Mouse (Mus musculus) forebrain, embryonic 11.5 days (tissue): Measurements from ENCODE around the gene Slc38a10. TPM values are rescaled to one million over a fixed set of nuclear protein-coding genes. Genes with fewer than 3 reads are reported as not detected.

ENCODE experiments used
- ATAC-seq: fragments of 200-750 bp; cut with Nextera tagmentation; replicated peaks from 2 replicates; pipeline ENCODE4 v1.8.0; 2017; ENCODE audit warnings: moderate TSS enrichment; ENCODE audit not compliant: low FRiP score
- DNase-seq: peaks from one replicate; pipeline ENCODE4 v3.0.0-alpha.2; 2017; ENCODE audit warnings: low spot score
- H3K27ac ChIP-seq: fragments of 300-500 bp; sonication (generic); 2 replicates; pipeline ENCODE4 v1.5.1; 2014; ENCODE audit warnings: low read depth, low read length
- H3K27me3 ChIP-seq: fragments of 300-500 bp; sonication (generic); 2 replicates; pipeline ENCODE4 v1.6.1; 2014; ENCODE audit warnings: mild to moderate bottlenecking, low read length, mixed read lengths; ENCODE audit not compliant: control insufficient read depth, insufficient read depth
- H3K36me3 ChIP-seq: fragments of 300-500 bp; sonication (generic); 2 replicates; pipeline ENCODE4 v1.6.1; 2014; ENCODE audit warnings: mild to moderate bottlenecking, low read length, moderate library complexity, mixed read lengths; ENCODE audit not compliant: control insufficient read depth, insufficient read depth
- H3K4me1 ChIP-seq: fragments of 300-500 bp; sonication (generic); replicated peaks from 2 replicates; pipeline ENCODE4 v1.6.1; 2014; ENCODE audit warnings: low read length, mixed read lengths; ENCODE audit not compliant: control insufficient read depth, insufficient read depth
- H3K4me2 ChIP-seq: fragments of 300-500 bp; sonication (generic); 2 replicates; pipeline ENCODE4 v1.6.1; 2014; ENCODE audit warnings: low read depth, mild to moderate bottlenecking, low read length, moderate library complexity, mixed read lengths; ENCODE audit not compliant: severe bottlenecking
- H3K4me3 ChIP-seq: fragments of 300-500 bp; sonication (generic); 2 replicates; pipeline ENCODE4 v1.5.1; 2014; ENCODE audit warnings: low read depth, low read length
- H3K9ac ChIP-seq: fragments of 300-500 bp; sonication (generic); 2 replicates; pipeline ENCODE4 v1.6.1; 2014; ENCODE audit warnings: low read length
- H3K9me3 ChIP-seq: fragments of 300-500 bp; sonication (generic); 2 replicates; pipeline ENCODE4 v1.6.1; 2016; ENCODE audit warnings: low read length, mixed read lengths; ENCODE audit not compliant: control insufficient read depth
- WGBS: fragments of 180-500 bp; shearing (Covaris S2); extraction: QIAGEN DNeasy Blood & Tissue Kit; methylation state at CpG from one replicate; pipeline ENCODE4 v1.1.7; 2014; 5-methylcytosine and 5-hydroxymethylcytosine counted together
- polyA plus RNA-seq: library from polyadenylated mRNA; unstranded; fragments of >200 nt; fragmentation: Nextera tagmentation; extraction: Ambion mirVana; gene quantifications from 2 replicates; pipeline ENCODE4 v1.2.1, GENCODE M21; 2014

The Slc38a10 gene
- polyA plus RNA-seq, 1 experiment from 2014 or later, result 58.3 TPM

DNA sequence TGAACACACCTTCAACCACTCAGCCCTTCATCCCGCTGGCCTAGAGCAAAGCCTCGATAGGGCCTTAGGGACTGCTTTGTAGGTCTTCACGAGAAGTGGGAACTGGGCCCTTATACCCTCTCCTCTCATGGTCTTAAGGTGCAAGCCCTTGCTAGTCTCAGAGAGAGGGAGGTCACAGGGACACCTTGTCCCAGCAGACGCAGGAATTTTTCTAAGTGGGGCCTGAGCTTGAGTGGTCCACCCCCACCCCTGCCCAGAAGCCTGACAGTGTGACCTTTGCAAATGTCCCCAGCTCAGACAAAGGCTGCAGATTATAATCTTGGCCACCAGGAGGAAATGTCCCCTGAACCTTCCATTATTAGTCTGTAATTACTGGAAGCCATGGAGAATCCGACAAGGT, 8.5 kb upstream of the Slc38a10 start:
- Histone ChIP-seq H3K27me3 (no peaks in the 10 kb centered on the region), H3K4me2 (no peak overlapping the region), H3K9me3 (no peaks in the 10 kb centered on the region), H3K27ac (no peak overlapping the region), H3K4me1 (0 out of 2 replicates have a peak, but pooled peaks cover 2% of the 10 kb centered on the region), H3K36me3 (no peaks in the 10 kb centered on the region), H3K9ac (no peak overlapping the region), H3K4me3 (no peak overlapping the region)
- DNase-seq, result no peak
- ATAC-seq, result no peak
- WGBS, result 53% methylated on average over 5 of the region's 5 CpGs

DNA sequence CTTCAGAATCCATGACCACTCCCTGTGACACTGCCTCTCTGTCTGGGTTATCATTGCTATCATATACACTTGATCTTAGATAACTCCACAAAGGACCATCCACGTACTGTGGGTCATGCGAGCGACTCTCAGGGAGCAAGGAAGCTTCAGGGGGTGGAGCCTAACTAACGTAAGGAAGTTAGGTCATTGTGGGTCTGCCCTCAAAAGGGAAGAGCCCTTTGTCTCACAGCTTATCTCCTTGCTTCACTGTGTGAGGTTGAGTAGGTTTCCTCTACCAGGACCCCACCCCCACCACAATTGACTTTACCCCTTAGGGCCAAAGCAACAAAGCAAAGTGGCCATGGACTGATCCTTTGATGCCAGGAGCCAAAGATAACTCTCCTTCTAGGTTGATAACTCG, 7.7 kb upstream of the Slc38a10 start:
- WGBS, result 55% methylated on average over 5 of the region's 5 CpGs
- Histone ChIP-seq H3K4me1 (0 out of 2 replicates have a peak, but pooled peaks cover 2% of the 10 kb centered on the region), H3K27me3 (no peaks in the 10 kb centered on the region), H3K36me3 (no peaks in the 10 kb centered on the region), H3K9me3 (no peaks in the 10 kb centered on the region), H3K4me2 (no peak overlapping the region), H3K4me3 (no peak overlapping the region), H3K9ac (no peak overlapping the region), H3K27ac (no peak overlapping the region)
- DNase-seq (no peak), ATAC-seq (no peak)

DNA sequence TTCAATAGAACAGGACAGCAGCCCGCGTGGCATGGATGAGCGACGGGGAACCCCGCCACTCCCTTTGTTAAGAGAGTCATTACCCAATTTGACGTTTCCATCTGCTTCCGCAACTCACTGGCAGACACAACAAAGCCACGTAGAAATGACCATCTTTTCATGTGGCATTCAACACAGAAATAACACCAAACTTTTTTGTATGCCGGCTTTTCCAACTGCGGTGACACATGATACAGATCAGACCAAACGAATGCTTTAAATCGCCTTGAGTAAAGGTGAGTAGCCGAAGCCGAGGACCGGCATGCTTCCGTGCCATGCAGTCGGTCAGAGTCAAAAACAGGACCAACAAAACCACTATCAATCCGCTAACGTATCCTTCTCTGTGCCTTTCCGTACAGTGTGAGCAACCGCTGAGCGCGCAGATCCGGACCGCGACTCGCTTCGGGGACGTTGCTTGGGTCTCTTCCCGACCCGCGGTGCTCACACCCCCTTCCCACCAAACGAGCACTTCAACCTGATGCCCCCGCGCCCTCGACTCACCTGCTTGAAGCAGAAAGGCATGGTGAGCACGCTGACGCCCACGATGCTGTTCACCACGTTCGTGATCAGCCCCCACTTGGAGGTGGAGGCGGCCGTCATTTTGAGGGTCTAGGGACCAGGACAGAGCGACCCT, 570 bp downstream of the Slc38a10 start:
- Histone ChIP-seq H3K4me3 (peak overlapping the region; percentile 93), H3K9me3 (no peaks in the 10 kb centered on the region), H3K27me3 (no peaks in the 10 kb centered on the region), H3K9ac (peak overlapping the region; percentile 78), H3K27ac (peak overlapping the region; percentile 64), H3K4me1 (peaks cover 9% of the 10 kb centered on the region), H3K4me2 (peak overlapping the region; percentile 87), H3K36me3 (no peaks in the 10 kb centered on the region)
- ATAC-seq (peak; percentile 45), DNase-seq (no peak)
- WGBS, result under 1% methylated on average over 44 of the region's 44 CpGs

DNA sequence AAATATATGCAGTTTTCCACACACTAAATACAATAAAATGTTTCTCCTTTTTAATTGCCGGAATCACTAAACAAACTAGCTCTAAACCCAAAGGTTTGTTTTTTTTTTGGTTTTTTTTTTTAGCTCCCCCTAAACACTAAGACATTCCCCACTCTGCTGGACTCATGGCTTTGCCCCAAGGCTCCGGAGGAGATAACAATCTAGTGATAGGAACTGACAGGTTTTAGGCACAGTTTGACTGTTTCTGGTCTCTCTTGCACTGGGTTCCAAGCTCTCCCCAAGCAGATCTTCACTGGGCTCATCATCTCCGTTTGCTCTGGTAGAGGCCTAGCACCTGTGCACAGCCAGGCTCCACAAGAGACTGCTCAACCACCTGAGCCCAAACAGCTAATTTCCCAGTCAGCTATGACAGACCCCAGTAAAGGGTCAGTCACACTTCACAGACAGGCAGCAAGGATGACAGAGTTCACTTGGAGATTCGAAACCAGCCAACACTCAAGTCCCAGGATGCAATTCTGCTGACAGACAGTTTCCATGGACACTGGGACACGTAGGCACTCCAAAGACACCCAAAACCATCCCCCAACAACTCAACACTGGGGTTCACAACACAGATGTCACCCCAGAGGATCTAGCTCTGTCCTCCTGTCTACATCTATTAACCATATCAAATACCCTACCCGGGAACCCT, 1.5 kb downstream of the Slc38a10 start:
- Histone ChIP-seq H3K27me3 (no peaks in the 10 kb centered on the region), H3K36me3 (no peaks in the 10 kb centered on the region; the same call in 1 of the 2 replicates), H3K4me2 (peak overlapping the region; percentile 87), H3K4me1 (peaks cover 9% of the 10 kb centered on the region), H3K9ac (peak overlapping the region; percentile 78; the same call in 1 of the 2 replicates), H3K27ac (no peak overlapping the region), H3K9me3 (no peaks in the 10 kb centered on the region), H3K4me3 (peak overlapping the region; percentile 93)
- ATAC-seq, result no peak
- DNase-seq, result no peak
- WGBS, result 56% methylated on average over 6 of the region's 6 CpGs

GRCm38 (mm10) chr11:120148201-120148855, 2.8 kb downstream of the Slc38a10 start:
- Histone ChIP-seq H3K9me3 (no peaks in the 10 kb centered on the region), H3K9ac (no peak overlapping the region), H3K4me2 (no peak overlapping the region), H3K4me1 (peaks cover 9% of the 10 kb centered on the region), H3K36me3 (no peaks in the 10 kb centered on the region; the same call in 1 of the 2 replicates), H3K4me3 (no peak overlapping the region), H3K27ac (no peak overlapping the region), H3K27me3 (no peaks in the 10 kb centered on the region)
- DNase-seq, result no peak
- 95% methylated on average over 8 of the region's 8 CpGs for WGBS
- ATAC-seq, result no peak

DNA sequence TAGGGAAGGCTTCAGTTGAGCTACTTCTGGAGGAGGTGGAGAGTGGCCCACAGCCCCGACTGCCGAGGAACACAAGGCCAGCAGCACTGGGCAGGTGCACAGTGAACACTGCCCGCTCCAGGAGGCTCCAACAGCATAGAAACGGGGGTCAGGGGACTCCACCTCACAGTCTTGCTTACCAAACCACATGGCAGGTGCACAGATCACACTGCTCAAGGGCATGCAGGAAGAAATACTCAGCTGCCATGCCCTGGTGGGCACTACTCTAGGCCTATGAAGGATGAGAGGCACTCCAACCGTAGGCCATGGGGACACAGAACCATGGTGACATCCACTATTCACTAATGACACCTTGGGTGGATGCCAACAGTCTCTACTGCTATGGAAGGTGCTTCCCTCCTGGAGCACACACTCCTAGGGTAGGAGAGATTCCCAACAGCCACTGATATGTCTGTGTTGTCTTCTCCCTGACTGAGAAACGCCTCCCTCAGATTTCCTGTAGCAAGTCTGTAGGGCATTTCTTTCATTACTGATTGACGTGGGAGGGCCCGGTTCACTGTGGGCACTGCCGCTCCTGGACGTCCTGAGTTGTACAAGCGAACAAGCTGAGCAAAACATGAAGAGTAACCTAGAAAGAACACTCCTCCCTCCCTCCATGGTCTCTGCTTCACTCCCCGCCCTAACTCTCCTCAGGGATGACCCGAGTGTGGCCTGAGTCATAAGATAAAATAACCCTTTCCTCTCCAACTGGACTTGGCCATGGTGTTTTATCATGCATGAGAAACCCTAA, 7.2 kb downstream of the Slc38a10 start:
- Histone ChIP-seq H3K4me1 (no peaks in the 10 kb centered on the region), H3K4me3 (no peak overlapping the region), H3K36me3 (no peaks in the 10 kb centered on the region; the same call in 1 of the 2 replicates), H3K9ac (no peak overlapping the region), H3K27ac (no peak overlapping the region), H3K4me2 (no peak overlapping the region), H3K9me3 (no peaks in the 10 kb centered on the region), H3K27me3 (no peaks in the 10 kb centered on the region)
- WGBS, result 81% methylated on average over 13 of the region's 13 CpGs
- DNase-seq, result no peak
- no peak for ATAC-seq

GRCm38 (mm10) chr11:120142601-120143051, 8.5 kb downstream of the Slc38a10 start:
- Histone ChIP-seq H3K4me3 (no peak overlapping the region), H3K36me3 (no peaks in the 10 kb centered on the region; the same call in 1 of the 2 replicates), H3K27me3 (no peaks in the 10 kb centered on the region), H3K4me1 (no peaks in the 10 kb centered on the region), H3K9me3 (no peaks in the 10 kb centered on the region), H3K4me2 (no peak overlapping the region), H3K27ac (no peak overlapping the region), H3K9ac (no peak overlapping the region)
- ATAC-seq, result no peak
- 85% methylated on average over 3 of the region's 3 CpGs for WGBS
- DNase-seq, result no peak

- no peak for ATAC-seq
- H3K4me1 ChIP-seq, result 0 out of 2 replicates have a peak, but pooled peaks cover 2% of the 10 kb centered on the region
- H3K9ac ChIP-seq, result no peak overlapping the region
- WGBS, result 71% methylated on average over 6 of the region's 6 CpGs
- H3K9me3 ChIP-seq, result no peaks in the 10 kb centered on the region
- no peak for DNase-seq
- no peaks in the 10 kb centered on the region; the same call in 1 of the 2 replicates for H3K36me3 ChIP-seq
- H3K4me2 ChIP-seq, result no peak overlapping the region
- no peaks in the 10 kb centered on the region for H3K27me3 ChIP-seq
- no peak overlapping the region for H3K27ac ChIP-seq
- H3K4me3 ChIP-seq, result no peak overlapping the region
These were observed 10.9 kb downstream of the Slc38a10 start for GRCm38 (mm10) chr11:120140255-120140654.
